Mouse (Mus musculus) lung, embryonic 14.5 days (tissue): ENCODE measurements around the gene Gpx7. TPM values are rescaled to one million over a fixed set of nuclear protein-coding genes. Genes with fewer than 3 reads are reported as not detected.

ENCODE experiments used
- ATAC-seq: fragments of 200-750 bp; cut with Nextera tagmentation; 2 replicates; pipeline ENCODE4 v1.8.0; 2017; ENCODE audit warnings: mild to moderate bottlenecking, moderate TSS enrichment, moderate library complexity; ENCODE audit not compliant: insufficient read depth
- DNase-seq: peaks from one replicate; pipeline ENCODE4 v3.0.0-alpha.2; 2015
- H3K27ac ChIP-seq: fragments of 300-500 bp; sonication (generic); 2 replicates; pipeline ENCODE4 v1.5.1; 2014; ENCODE audit warnings: low read depth, mild to moderate bottlenecking, moderate library complexity
- H3K27me3 ChIP-seq: fragments of 300-500 bp; sonication (generic); 2 replicates; pipeline ENCODE4 v1.6.1; 2014; ENCODE audit warnings: low read length, control low read depth; ENCODE audit not compliant: insufficient read depth
- H3K36me3 ChIP-seq: fragments of 300-500 bp; sonication (generic); 2 replicates; pipeline ENCODE4 v1.6.1; 2014; ENCODE audit warnings: control low read depth; ENCODE audit not compliant: insufficient read depth
- H3K4me1 ChIP-seq: fragments of 300-500 bp; sonication (generic); 2 replicates; pipeline ENCODE4 v1.6.1; 2014; ENCODE audit warnings: antibody characterized with exemption, control low read depth; ENCODE audit not compliant: insufficient read depth
- H3K4me2 ChIP-seq: fragments of 300-500 bp; sonication (generic); 2 replicates; pipeline ENCODE4 v1.6.1; 2014; ENCODE audit warnings: mild to moderate bottlenecking
- H3K4me3 ChIP-seq: fragments of 300-500 bp; sonication (generic); 2 replicates; pipeline ENCODE4 v1.5.1; 2014; ENCODE audit warnings: low read depth, low read length
- H3K9ac ChIP-seq: fragments of 300-500 bp; sonication (generic); 2 replicates; pipeline ENCODE4 v1.6.1; 2014
- H3K9me3 ChIP-seq: fragments of 300-500 bp; sonication (generic); 2 replicates; pipeline ENCODE4 v1.6.1; 2016; ENCODE audit warnings: low read depth, low read length, control low read depth
- CTCF ChIP-seq: IDR thresholded peaks from 2 replicates; pipeline ENCODE4 v1.5.1; 2016; ENCODE audit warnings: antibody characterized with exemption, low read depth
- WGBS: fragments of 180-500 bp; shearing (Covaris S2); extraction: QIAGEN DNeasy Blood & Tissue Kit; methylation state at CpG from one replicate; pipeline ENCODE4 v1.1.7; 2014; 5-methylcytosine and 5-hydroxymethylcytosine counted together
- polyA plus RNA-seq: library from polyadenylated mRNA; unstranded; fragments of >200 nt; fragmentation: Nextera tagmentation; extraction: Ambion mirVana; gene quantifications from 2 replicates; pipeline ENCODE4 v1.2.1, GENCODE M21; 2014

Gene Gpx7
- polyA plus RNA-seq, 1 experiment from 2014 or later, result 82.4 TPM

DNA sequence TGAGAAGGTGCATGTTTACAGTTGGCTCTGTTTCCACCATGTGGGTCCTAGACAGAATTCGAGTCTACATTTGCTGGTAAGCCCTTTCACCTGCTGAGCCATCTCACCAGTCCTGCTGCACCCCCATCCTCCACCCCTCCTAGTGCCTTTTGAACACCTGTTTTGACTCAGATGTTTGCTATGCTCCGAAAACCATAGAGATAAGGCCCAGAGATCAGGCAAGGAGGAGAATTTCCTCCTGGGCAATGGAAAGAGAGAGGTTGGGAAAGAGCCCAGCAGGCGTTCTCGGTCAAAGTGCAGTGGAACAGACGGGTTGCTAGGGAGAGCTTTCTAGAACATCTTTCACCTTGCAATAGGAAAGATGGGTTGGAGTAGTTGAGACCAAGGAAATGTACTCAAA lies 15.6 kb downstream of the Gpx7 start:
- Histone ChIP-seq H3K36me3 (no peaks in the 10 kb centered on the region), H3K4me3 (no peak overlapping the region), H3K9ac (no peak overlapping the region), H3K27me3 (no peaks in the 10 kb centered on the region), H3K9me3 (no peaks in the 10 kb centered on the region), H3K4me2 (no peak overlapping the region), H3K4me1 (peaks cover 3% of the 10 kb centered on the region; the same call in 1 of the 2 replicates), H3K27ac (no peak overlapping the region)
- no peak for TF ChIP-seq CTCF
- WGBS, result 63% methylated on average over 5 of the region's 5 CpGs
- ATAC-seq, result no peak
- no peak for DNase-seq

- ATAC-seq (no peak), DNase-seq (no peak)
- WGBS, result 77% methylated on average over 3 of the region's 3 CpGs
- Histone ChIP-seq H3K4me1 (peaks cover 3% of the 10 kb centered on the region; the same call in 1 of the 2 replicates), H3K4me3 (no peak overlapping the region), H3K9ac (no peak overlapping the region), H3K27me3 (peaks cover 7% of the 10 kb centered on the region; the same call in 1 of the 2 replicates), H3K9me3 (no peaks in the 10 kb centered on the region), H3K27ac (no peak overlapping the region), H3K36me3 (no peaks in the 10 kb centered on the region), H3K4me2 (peak overlapping the region; percentile 74; the same call in 1 of the 2 replicates)
- TF ChIP-seq CTCF, result no peak
Measured at GRCm38 (mm10) chr4:108388741-108389140, 18.0 kb downstream of the Gpx7 start.

GRCm38 (mm10) chr4:108387681-108388253 lies 19.0 kb downstream of the Gpx7 start:
- Histone ChIP-seq H3K4me1 (peaks cover 3% of the 10 kb centered on the region), H3K4me2 (peak overlapping the region; percentile 74), H3K4me3 (peak overlapping the region; percentile 36), H3K27me3 (peaks cover 16% of the 10 kb centered on the region), H3K36me3 (no peaks in the 10 kb centered on the region), H3K9ac (peak overlapping the region; percentile 66), H3K27ac (peak overlapping the region; percentile 90), H3K9me3 (no peaks in the 10 kb centered on the region)
- peak; percentile 51 for TF ChIP-seq CTCF
- DNase-seq (peak; percentile 95), ATAC-seq (peak; percentile 87)
- 1% methylated on average over 18 of the region's 18 CpGs for WGBS

DNA sequence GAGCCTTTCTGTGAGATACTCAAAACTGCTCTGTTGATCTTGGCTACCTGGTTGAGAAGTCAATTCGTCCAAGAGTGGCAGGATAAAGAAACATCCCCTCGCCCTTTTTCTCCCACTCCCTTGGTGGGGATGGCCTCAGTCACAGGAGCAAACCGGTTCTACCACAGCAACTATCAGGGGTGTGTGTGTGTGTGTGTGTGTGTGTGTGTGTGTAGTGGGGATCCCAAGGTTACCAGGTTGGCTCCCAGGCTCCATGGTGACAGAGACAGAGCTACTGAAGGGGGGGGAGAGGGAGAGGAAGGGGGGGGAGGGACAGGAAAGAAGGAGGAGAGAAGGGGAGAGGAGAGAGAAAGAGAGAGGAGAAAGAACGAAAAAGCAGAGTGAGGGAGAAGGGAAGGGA lies 19.7 kb downstream of the Gpx7 start:
- peak overlapping the region; percentile 36; the same call in 1 of the 2 replicates for H3K4me3 ChIP-seq
- H3K36me3 ChIP-seq, result no peaks in the 10 kb centered on the region
- no peak for TF ChIP-seq CTCF
- peak overlapping the region; percentile 90; the same call in 1 of the 2 replicates for H3K27ac ChIP-seq
- peak overlapping the region; percentile 74 for H3K4me2 ChIP-seq
- ATAC-seq, result peak; percentile 53
- H3K27me3 ChIP-seq, result peaks cover 22% of the 10 kb centered on the region
- WGBS, result 23% methylated on average over 4 of the region's 4 CpGs
- H3K9ac ChIP-seq, result no peak overlapping the region
- peak; percentile 27 for DNase-seq
- H3K9me3 ChIP-seq, result no peaks in the 10 kb centered on the region
- peaks cover 3% of the 10 kb centered on the region for H3K4me1 ChIP-seq

DNA sequence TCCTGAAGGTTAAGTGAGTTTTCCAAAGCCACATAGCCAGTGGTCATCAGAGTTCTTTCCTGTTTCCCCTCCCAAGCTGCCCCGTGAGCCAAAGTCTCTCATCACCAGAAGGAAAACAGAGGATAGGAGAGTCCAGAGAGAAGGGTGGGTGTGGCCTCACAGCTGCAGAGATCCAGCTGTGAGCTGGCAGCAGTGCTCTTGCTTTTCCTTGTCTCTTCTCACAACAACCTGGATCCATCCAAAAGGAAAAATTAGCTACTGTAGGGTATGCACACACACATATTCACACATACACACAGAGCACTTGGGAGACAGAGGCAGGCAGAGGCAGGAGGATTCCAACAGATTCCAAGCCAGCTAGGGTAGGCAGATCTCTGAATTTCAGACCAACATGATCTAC lies 20.7 kb downstream of the Gpx7 start:
- no peak for DNase-seq
- ATAC-seq, result no peak
- H3K9me3 ChIP-seq, result no peaks in the 10 kb centered on the region
- H3K9ac ChIP-seq, result no peak overlapping the region
- no peak overlapping the region for H3K4me2 ChIP-seq
- peaks cover 25% of the 10 kb centered on the region for H3K27me3 ChIP-seq
- peaks cover 3% of the 10 kb centered on the region for H3K4me1 ChIP-seq
- H3K27ac ChIP-seq, result no peak overlapping the region
- H3K4me3 ChIP-seq, result no peak overlapping the region
- TF ChIP-seq CTCF, result no peak
- 4% methylated on average over 1 of the region's 1 CpGs for WGBS
- H3K36me3 ChIP-seq, result no peaks in the 10 kb centered on the region

DNA sequence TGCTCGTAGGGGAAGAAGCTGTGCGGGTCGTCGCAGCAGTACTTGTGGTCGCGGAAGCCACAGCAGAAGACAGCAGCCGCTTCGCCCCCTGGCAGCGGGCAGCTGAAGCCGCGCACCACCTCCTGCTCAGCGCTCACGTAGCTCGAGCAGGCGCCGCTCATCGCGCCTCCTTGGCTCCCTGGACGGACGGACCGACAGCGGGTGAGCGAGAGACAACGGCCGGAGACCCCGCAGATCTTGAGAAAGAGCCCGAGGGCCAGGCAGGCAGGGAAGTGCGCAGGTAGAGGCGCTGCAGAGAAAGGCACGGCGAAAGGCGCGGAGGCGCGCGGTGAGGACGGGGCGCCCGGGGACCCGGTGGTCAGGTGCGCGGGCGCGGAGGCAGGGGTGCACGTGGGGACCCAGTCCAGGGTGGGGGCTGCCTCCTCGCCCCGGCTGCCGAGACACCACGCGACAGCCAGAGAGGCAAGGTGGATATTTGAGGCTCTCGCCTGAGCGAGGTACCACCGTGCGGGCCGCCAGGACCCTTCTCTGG lies 23.5 kb downstream of the Gpx7 start, which contains the start of gene Shisal2a:
Gene Shisal2a, minus strand, starts transcription at position 167 of the 532 bp plus-strand sequence.
- Histone ChIP-seq H3K36me3 (no peaks in the 10 kb centered on the region), H3K9me3 (no peaks in the 10 kb centered on the region), H3K27me3 (peaks cover 25% of the 10 kb centered on the region), H3K4me1 (peaks cover 3% of the 10 kb centered on the region; the same call in 1 of the 2 replicates), H3K4me3 (peak within 1 kb of the TSS; percentile 42), H3K4me2 (peak within 1 kb of the TSS; percentile 85), H3K9ac (peak within 1 kb of the TSS; percentile 55), H3K27ac (no peak within 1 kb of the TSS)
- ATAC-seq (no peak; the same call in 1 of the 2 replicates), DNase-seq (peak; percentile 52)
- 3% methylated on average over 55 of the region's 55 CpGs for WGBS
- TF ChIP-seq CTCF, result peak; percentile 32; the same call in 1 of the 2 replicates

GRCm38 (mm10) chr4:108380146-108380545 lies 26.6 kb downstream of the Gpx7 start:
- Histone ChIP-seq H3K4me3 (no peak overlapping the region), H3K27me3 (peaks cover 25% of the 10 kb centered on the region), H3K4me1 (peaks cover 3% of the 10 kb centered on the region; the same call in 1 of the 2 replicates), H3K27ac (no peak overlapping the region), H3K4me2 (no peak overlapping the region), H3K9me3 (no peaks in the 10 kb centered on the region), H3K9ac (no peak overlapping the region), H3K36me3 (no peaks in the 10 kb centered on the region)
- DNase-seq (peak; percentile 21), ATAC-seq (no peak)
- WGBS, result 3% methylated on average over 1 of the region's 1 CpGs
- no peak for TF ChIP-seq CTCF
